Mouse (Mus musculus): ENCODE data around the gene Pitpnb.

DNA sequence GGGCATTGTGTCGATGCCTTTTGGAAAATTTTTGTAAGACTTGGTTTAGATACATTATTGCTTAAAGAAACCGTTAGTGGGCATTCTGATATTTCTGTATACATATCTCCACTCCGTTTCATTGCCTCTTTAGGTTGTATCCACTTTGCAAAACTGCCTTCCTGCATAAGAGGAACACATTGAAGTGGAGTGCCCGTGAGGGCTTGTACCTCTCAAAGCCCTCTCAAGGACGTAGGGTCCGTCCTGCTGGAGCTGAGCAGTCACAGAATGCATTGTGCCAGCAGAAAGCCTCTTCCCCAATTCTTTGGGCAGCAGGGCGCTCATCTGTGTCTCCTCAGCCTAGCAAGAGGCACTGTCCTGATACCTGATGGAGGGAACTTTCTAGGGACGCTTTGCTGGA, 30.5 kb downstream of the Pitpnb start:
- TF ChIP-seq CTCF (IDR thresholded peaks at IDR 0.05; ENCODE audit: borderline replicate concordance, insufficient read depth, low read depth, low read length) (no peak), POLR2A (IDR thresholded peaks at IDR 0.05; ENCODE audit: borderline replicate concordance, insufficient read depth, low read length) (no peak)
